Mouse (Mus musculus): ENCODE results near the gene Alox5ap. TPM values are rescaled to one million over a fixed set of nuclear protein-coding genes. Genes with fewer than 3 reads are reported as not detected.

Alox5ap gene
- 63.6 to 70.6 TPM (median 69.5 TPM) in 4 replicates for total RNA-seq (2023; ENCODE audit: inconsistent age)

DNA sequence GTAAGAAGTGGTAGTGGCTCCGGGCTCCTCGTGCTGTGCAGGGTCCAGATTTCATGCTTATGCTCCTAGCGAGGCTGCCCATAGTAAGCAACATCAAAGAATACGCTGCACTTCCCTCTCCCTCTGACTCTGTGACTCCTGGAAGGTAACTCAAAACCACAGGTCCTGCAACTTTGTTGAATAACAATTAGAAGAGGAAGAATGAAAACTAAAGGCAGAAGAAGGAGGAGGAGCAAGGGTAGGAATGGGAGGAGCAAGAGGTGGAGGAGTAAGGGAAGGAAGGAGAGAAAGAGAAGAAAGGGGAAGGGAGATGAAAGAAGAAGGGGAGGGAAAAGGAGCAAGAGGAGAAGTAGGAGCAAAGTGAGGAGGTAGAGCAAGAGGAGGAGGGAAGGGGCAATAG, at the start of gene Alox5ap:
Gene Alox5ap, plus strand, starts transcription at position 363 of the 400 bp plus-strand sequence.

Other genes starting within 250 kb of the Alox5ap start
- gene Uspl1, start 80.4 kb upstream of the Alox5ap start, total RNA-seq (2023; ENCODE audit: inconsistent age): 86.4 to 96.0 TPM (median 91.1 TPM) in 4 replicates
- gene Hmgb1, start 80.3 kb upstream of the Alox5ap start, total RNA-seq (2023; ENCODE audit: inconsistent age): 678 to 712 TPM (median 696 TPM) in 4 replicates
- gene Medag, start 147.0 kb downstream of the Alox5ap start, total RNA-seq (2023; ENCODE audit: inconsistent age): 0.19 TPM in 1 of 4 replicates, not detected in the others
- gene Tex26, start 174.9 kb downstream of the Alox5ap start, total RNA-seq (2023; ENCODE audit: inconsistent age): not detected in 4 replicates

Data from B cell, adult (primary cell).